Mouse (Mus musculus) heart, postnatal 25 days (tissue): ENCODE measurements around the gene Hoxc6. TPM values are rescaled to one million over a fixed set of nuclear protein-coding genes. Genes with fewer than 3 reads are reported as not detected.

ENCODE experiments used
- DNase-seq: peaks from one replicate; pipeline ENCODE4 v3.0.0; 2022; ENCODE audit warnings: low spot score
- intact Hi-C: fragments of 180-260 bp; cut with DNase I; formaldehyde crosslinking; loops from one replicate; pipeline ENCODE4 v1.15.1; 2025
- total RNA-seq, 2 experiments: library from RNA; stranded (reverse); gene quantifications; 2 replicates each; pipeline ENCODE4 v1.2.3; 2021

The Hoxc6 gene
- total RNA-seq, 2 experiments from 2014 or later: not detected

- intact Hi-C loops: no loop called here
- DNase-seq: no peak
These were observed 30.8 kb upstream of the Hoxc6 start, which contains the start of gene Hoxc5 for GRCm38 (mm10) chr15:102967312-102967510. Gene Hoxc5, plus strand, starts transcription at chr15:102967443.

DNA sequence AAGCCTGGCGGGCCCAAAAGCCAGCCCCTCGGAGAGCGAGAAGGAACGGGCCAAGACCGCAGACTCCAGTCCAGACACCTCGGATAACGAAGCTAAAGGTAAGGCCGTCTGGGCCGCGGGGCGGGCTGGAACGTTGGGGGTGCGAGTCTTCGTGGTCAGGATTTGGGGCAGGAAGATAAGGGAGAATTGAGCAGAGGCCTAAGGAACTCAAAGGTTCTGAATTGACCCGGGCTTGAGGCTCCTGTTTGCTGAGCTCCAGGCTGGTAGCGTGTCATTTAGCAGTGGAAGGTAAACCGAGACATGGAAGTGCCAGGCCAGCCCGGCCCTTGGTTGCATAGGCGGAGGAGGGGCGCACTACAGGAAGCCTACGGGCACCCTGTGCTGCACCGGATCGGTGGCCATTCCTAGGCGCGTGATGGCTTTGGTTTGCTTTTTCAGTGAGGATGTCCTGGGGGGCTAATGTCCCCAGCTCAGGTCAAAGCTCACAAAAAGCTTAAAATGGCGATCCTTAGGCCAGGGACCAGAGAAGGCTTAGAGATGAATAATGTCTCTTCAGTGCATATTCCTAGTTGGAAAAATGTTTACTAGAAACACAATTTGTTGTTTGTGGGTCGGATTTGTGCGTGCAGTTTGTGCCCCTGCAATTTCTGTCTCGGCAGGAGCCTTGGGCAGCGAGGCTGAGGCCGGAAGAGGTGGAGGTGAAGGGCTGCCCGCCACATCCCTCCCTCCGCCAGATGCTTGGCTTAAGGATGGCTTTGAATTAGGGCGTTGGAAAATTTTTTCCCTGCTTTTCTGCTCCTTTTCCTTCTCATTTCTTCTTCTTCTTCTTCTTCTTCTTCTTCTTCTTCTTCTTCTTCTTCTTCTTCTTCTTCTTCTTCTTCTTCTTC lies 30.3 kb upstream of the Hoxc6 start:
- intact Hi-C loops: no loop called here
- no peak for DNase-seq

GRCm38 (mm10) chr15:102969296-102969695 lies 28.8 kb upstream of the Hoxc6 start:
- intact Hi-C loops: no loop called here
- no peak for DNase-seq

- intact Hi-C loops: no loop called here
- DNase-seq: no peak
These were observed 27.3 kb upstream of the Hoxc6 start for GRCm38 (mm10) chr15:102970740-102971139.

DNA sequence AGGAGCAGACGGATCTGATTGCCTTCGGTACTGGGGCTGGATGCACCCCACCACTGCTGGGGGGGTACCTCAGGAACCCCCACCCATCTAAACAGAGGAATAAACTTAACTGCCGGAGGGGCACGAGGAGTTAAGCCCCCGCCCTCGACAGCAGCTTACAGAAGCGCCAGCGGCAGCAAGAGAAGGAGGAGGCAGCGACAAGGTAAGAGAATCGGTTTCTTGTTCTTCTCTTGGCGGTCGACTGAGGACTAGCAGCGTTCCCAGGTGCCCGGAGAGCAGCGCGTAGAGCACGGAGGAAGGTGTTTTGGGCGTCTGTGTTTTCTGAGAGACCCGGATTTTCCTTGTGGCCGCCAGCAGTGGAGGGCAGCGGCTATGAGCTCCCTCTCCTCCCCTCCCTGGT lies 25.8 kb upstream of the Hoxc6 start:
- no peak for DNase-seq
- intact Hi-C loops: no loop called here

GRCm38 (mm10) chr15:102972753-102973152 lies 25.3 kb upstream of the Hoxc6 start:
- no peak for DNase-seq
- intact Hi-C loops: no loop called here

DNA sequence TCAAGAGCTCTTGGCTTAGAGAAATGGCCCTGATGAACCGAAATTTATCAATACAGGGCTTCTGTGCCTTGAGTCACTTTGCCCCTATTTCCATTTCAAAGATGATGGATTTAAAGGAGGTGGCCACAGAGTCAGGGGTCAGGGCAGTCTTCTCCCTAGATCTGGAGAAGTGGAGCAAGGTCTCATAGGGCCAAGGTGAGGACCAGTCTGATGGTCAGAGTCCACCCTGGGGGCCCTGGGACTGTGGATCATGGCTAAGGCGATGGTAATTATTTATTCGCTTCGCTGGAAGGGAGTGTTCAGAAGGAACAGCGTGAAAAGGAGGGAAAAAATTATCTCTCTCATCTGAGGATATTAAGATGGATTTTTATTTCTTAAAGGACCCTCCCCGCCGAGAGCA lies 23.0 kb upstream of the Hoxc6 start:
- intact Hi-C loops: no loop called here
- DNase-seq: no peak

GRCm38 (mm10) chr15:102975688-102976111 lies 22.4 kb upstream of the Hoxc6 start:
- intact Hi-C loops: no loop called here
- DNase-seq: no peak

- intact Hi-C loops: no loop called here
These were observed 21.9 kb upstream of the Hoxc6 start, which contains the start of gene Hoxc9 for GRCm38 (mm10) chr15:102976171-102976570. Gene Hoxc9, plus strand, starts transcription at chr15:102976439.

GRCm38 (mm10) chr15:102976631-102977422 lies 21.2 kb upstream of the Hoxc6 start:
- DNase-seq: no peak
- intact Hi-C loops: no loop called here

More at GRCm38 (mm10) chr15:102976171-102976570, 21.9 kb upstream of the Hoxc6 start, which contains the start of gene Hoxc9:
- no peak for DNase-seq

DNA sequence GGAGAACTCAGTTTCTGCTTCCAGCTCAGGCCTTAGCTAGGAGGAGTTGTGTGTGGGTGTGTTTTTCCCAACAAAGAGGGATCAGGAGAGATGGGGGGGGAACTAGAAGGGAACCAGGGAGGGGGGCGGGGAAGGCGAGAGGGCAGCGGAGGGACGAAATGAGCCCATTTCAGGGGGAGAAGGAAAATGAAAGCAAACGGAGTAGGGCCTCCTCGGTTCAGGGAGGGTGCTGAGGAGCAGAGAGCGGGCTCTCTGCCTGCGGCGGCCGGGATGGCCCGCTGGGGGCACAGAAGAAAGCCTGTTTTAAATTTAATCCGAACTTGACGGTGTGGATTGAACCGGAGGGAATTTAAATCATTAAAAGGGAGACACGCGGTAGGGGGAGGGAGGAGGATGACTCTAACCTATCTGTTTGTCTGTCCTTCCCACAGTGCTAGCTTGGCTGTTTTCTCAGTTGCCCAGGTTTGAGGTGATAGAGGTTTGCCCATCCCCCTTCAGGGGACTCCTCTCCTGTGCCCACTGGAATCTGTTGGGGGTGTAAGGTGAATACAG lies 20.6 kb upstream of the Hoxc6 start:
- intact Hi-C loops: no loop called here
- no peak for DNase-seq

DNA sequence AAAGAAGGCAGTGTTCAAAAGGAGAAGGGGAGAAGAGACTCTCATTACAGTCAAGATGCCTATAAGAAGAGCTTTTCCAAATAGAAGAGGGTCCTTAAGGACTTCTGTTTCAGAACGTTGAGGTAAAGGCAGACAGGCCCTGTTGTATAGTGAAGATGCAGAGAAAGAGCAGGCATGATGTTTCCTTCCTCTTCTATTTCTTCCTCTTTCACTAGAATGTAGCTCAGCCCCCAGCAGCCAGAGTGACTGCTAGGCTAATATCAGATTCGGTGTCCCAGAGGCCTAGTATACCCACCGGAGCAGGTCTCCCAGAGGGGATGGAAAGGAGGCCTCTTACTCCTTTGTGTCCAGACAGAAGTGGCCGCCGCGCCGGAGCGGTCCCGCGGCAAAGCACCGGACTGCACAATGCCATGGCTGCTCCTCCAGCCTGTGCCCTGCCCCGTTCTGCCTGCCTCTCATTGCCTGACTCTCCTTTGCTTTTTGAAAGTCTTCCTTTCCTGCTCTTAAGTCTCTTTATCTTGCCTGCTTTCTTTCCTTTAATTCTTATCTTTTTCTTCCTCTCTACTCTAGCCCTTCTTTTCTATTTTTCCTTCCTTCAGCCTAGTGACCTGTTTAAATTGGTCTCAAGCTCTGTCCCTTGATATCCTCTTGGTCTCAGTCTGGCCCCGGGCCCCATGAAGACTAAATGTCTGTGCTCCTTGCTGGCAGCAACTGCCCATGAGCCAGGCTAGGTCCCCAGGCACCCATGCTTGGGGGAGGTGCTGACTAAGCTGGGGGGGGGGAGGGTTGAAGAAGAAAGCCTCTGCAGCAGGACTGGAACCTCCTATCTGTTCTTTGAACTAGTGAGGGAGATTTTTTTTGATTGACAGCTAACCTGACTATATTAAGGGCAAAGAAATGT lies 19.2 kb upstream of the Hoxc6 start:
- no peak for DNase-seq
- intact Hi-C loops: no loop called here

DNA sequence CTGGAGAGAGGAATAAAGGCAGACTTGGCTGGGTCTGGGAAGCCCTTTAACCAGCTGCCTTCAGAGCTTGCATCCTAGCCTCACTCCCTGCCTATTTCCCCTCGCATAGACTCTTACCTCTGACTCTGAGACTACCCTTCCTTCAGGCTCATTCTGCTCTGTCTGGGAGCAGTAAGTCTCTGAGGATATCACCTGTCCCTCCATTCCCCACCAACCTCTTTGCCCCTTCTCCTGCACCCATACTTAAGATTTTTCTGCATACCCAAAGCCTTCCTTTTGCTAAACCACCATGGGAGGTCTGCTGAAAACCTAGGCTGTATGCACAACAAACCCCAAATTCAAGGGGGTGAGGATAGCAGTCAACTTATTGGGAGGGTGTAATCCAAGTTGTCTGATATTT lies 18.1 kb upstream of the Hoxc6 start:
- intact Hi-C loops: no loop called here
- no peak for DNase-seq

DNA sequence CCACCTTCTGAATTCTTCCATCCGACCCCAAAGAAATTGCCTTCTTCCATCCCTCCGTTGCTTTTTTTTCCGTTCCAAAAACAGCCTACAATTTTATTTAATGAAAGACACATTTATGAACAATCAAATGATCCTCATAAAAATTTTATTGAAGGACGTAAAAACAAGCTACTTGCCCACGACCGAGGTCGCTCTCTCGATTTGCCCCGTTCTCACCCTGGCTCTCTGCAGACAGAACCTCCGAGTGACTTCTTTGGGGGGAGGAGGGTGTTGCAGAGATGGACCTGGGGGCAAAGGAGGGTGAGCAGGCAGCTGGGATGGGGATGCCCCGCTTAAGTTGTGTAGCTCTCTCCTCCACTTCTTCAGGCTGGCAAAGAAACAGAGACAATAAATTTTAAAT lies 17.7 kb upstream of the Hoxc6 start:
- DNase-seq: no peak

DNA sequence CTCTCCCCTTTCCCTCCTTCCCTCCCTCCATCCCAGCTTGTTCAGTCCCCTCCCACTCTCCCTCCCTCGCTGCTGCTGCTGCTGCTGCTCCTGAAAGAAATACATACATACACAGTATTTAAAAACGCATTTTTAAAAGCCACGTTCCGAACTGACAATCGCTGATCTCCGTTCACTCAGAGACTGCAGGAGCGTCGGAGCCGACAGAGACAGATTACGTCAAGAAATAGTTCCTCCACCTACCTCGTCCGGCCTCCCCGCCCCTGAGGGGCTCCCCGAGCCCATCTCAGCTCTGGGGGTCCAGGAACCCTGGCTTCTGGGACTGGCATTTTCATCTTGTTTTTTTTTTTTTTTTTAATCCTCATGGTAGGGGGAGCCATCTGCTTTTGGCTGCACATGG lies 17.1 kb upstream of the Hoxc6 start:
- DNase-seq: no peak

More for the DNA sequence above, 17.7 kb upstream of the Hoxc6 start:
- intact Hi-C loops: no loop called here

DNA sequence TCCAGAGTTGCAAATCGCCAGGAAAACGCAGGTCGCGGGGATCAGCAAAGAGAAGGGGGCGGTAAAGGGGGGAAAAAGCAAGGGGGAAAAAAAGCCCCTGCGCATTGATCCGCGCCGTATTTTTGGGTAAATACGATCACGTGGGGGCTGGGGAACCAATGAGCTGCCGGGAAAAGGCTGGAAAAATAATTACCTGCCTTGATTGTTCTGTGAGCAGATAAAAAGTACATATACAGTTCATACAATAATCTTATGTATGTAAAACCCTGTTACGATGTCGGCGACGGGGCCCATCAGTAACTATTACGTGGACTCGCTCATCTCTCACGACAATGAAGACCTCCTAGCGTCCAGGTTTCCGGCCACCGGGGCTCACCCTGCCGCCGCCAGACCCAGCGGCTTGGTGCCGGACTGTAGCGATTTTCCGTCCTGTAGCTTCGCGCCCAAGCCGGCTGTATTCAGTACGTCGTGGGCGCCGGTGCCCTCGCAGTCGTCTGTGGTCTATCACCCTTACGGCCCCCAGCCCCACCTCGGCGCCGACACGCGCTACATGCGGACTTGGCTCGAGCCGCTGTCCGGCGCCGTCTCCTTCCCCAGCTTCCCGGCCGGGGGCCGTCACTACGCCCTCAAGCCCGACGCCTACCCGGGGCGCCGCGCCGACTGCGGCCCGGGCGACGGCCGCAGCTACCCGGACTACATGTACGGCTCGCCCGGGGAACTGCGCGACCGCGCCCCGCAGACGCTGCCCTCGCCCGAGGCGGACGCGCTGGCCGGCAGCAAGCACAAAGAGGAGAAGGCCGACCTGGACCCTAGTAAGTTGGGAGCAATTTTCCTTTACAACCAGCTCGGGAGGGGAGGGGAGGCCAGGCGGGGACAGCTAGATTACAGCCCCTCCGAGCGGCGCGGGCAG lies 16.4 kb upstream of the Hoxc6 start:
- DNase-seq: no peak
- intact Hi-C loops: no loop called here

More for the DNA sequence above, 17.1 kb upstream of the Hoxc6 start:
- intact Hi-C loops: no loop called here

- no peak for DNase-seq
- intact Hi-C loops: no loop called here
These were observed 14.3 kb upstream of the Hoxc6 start for GRCm38 (mm10) chr15:102983716-102984115.

DNA sequence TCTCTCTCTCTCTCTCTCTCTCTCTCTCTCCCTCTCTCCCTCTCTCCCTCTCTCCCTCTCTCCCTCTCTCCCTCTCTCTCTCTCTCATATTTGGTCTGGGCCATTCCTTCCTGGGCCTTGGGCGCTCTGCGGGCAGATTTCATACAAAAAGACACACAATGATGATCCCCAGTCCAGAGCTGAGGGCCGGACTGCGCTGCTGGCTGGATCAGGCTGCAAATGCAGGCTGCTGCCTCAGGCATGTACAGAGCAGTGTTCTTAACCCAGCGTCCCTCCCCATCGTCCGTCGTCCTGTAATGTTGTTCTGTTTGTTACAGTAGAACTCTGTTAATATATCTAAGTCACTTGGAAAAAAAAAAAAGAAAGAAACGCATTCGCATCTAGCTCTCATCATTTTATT lies 13.5 kb upstream of the Hoxc6 start:
- intact Hi-C loops: no loop called here
- DNase-seq: no peak

DNA sequence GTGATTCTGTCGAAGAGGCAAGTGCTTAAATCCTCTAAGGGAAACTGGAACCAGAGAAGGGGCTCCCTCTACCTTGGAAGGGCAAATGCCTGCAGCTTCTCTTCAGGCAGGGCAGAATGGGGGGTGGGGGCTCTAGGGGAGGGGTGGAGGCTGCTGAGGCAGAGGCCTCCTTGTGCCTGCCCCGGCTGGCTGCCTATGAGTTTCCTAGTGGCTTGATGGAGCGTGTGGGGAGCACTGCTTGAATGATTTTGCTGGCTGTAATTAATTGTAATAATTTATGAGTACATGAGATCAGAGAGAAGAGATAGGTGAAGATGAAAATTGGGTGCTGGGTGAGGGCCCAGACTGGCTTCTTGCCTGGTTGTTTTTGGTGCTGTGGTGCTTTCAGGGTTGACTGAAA lies 13.1 kb upstream of the Hoxc6 start:
- intact Hi-C loops: loop anchor here (5.0 kb wide), 1 partner anchor 332 kb away; no protein-coding TSS in a partner anchor

More for the DNA sequence above, 13.1 kb upstream of the Hoxc6 start:
- no peak for DNase-seq
